Mouse (Mus musculus) brain, embryonic 14.5 days (tissue): ENCODE measurements around the gene Kcnj16.

ENCODE experiments used
- CTCF ChIP-seq: fragments of 200-500 bp; IDR thresholded peaks from 2 replicates; pipeline ENCODE4 v1.5.1; 2012; ENCODE audit warnings: inconsistent platforms, mild to moderate bottlenecking, moderate library complexity, borderline replicate concordance; ENCODE audit not compliant: insufficient read depth, insufficient read length; ENCODE audit errors: extremely low read depth
- POLR2A ChIP-seq: fragments of 200-500 bp; IDR thresholded peaks from 2 replicates; pipeline ENCODE4 v1.6.1; 2012; ENCODE audit warnings: mild to moderate bottlenecking, inconsistent platforms, borderline replicate concordance; ENCODE audit not compliant: poor library complexity, insufficient read depth, insufficient read length, severe bottlenecking; ENCODE audit errors: extremely low read depth

DNA sequence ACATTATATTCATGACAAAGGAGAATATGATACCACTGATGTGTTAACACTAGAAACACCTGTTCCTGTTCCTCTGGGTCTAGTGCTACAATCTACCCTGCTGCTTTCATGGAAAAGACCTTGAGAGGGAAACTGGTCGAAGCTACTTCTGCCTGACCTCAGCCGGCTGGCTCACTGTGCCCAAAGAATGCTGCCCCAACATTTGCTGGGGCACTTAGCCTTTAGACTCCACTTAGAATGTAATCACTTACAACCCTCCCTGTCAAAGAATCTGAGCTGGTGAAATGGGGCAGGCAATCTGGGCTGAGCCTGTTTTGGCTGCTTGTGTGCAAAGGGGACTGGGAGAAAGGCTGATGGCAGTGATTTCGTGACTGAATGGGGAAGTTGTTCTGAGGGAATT lies 18.1 kb downstream of the Kcnj16 start:
- TF ChIP-seq CTCF (no peak), POLR2A (no peak)
